Mouse (Mus musculus) ES-E14 (cell line): ENCODE measurements at regions not wholly inside any gene's neighbourhood (a gene's known extent, or its start where the extent isn't known, plus 50 kb on each side); places are given as distances from the start of the nearest gene placed in this dataset.

Experiments
- DNase-seq: peaks from one replicate; pipeline ENCODE4 v3.0.0-alpha.2; 2013; ENCODE audit warnings: low read depth, low spot score
- H3K27ac ChIP-seq: 2 replicates; pipeline ENCODE4 v1.5.1; 2012; ENCODE audit warnings: low read depth, mild to moderate bottlenecking, low read length, moderate library complexity, mixed read lengths; ENCODE audit not compliant: poor library complexity, insufficient read depth, severe bottlenecking
- H3K36me3 ChIP-seq: 2 replicates; pipeline ENCODE4 v1.6.1; 2012; ENCODE audit warnings: mild to moderate bottlenecking, low read length, moderate library complexity, mixed read lengths; ENCODE audit not compliant: control insufficient read depth, poor library complexity, insufficient read depth, severe bottlenecking
- H3K4me1 ChIP-seq, 2 experiments: fragments of 150-350 bp in 1 of 2; sonication (generic) in 1 of 2; 2 replicates each; pipeline ENCODE4 v1.6.1; 2012; ENCODE audit warnings: low read length in 2 of 2, mild to moderate bottlenecking in 1 of 2, mixed read lengths in 1 of 2; ENCODE audit not compliant: control insufficient read depth in 2 of 2, insufficient read depth in 2 of 2, poor library complexity in 1 of 2
- H3K4me3 ChIP-seq, 2 experiments: fragments of 150-350 bp in 1 of 2; sonication (generic) in 1 of 2; 2 replicates each; pipeline ENCODE4 v1.5.1; 2012; ENCODE audit warnings: low read length in 2 of 2, low read depth in 1 of 2, mild to moderate bottlenecking in 1 of 2, mixed read lengths in 1 of 2; ENCODE audit not compliant: insufficient read depth in 1 of 2, poor library complexity in 1 of 2, severe bottlenecking in 1 of 2
- H3K9ac ChIP-seq: 2 replicates; pipeline ENCODE4 v1.6.1; 2012; ENCODE audit warnings: low read depth, mild to moderate bottlenecking, low read length, mixed read lengths; ENCODE audit not compliant: poor library complexity, insufficient read depth, severe bottlenecking
- H3K9me3 ChIP-seq: fragments of 150-350 bp; sonication (generic); 2 replicates; pipeline ENCODE4 v1.6.1; 2012; ENCODE audit warnings: low read depth, mild to moderate bottlenecking, low read length; ENCODE audit not compliant: control insufficient read depth, insufficient read depth
- CHD2 ChIP-seq: IDR thresholded peaks from 2 replicates; pipeline ENCODE4 v1.6.1; 2014; ENCODE audit warnings: mild to moderate bottlenecking, low read depth, low read length, inconsistent platforms
- HCFC1 ChIP-seq: IDR thresholded peaks from 2 replicates; pipeline ENCODE4 v1.6.1; 2012; ENCODE audit warnings: low read length, inconsistent platforms, borderline replicate concordance; ENCODE audit not compliant: insufficient read depth
- MAFK ChIP-seq: IDR thresholded peaks from 2 replicates; pipeline ENCODE4 v1.6.1; 2014; ENCODE audit warnings: mild to moderate bottlenecking, low read depth, low read length, inconsistent platforms; ENCODE audit not compliant: insufficient read depth
- ZC3H11A ChIP-seq: IDR thresholded peaks from 2 replicates; pipeline ENCODE4 v1.6.1; 2012; ENCODE audit warnings: low read depth, mild to moderate bottlenecking, inconsistent platforms, low read length, borderline replicate concordance
- ZNF384 ChIP-seq: IDR thresholded peaks from 2 replicates; pipeline ENCODE4 v1.6.1; 2012; ENCODE audit warnings: low read depth, low read length, inconsistent platforms
- in situ Hi-C, 2 experiments: fragments of 600-800 bp; cut with MboI; formaldehyde crosslinking; loops; one replicate each; pipeline ENCODE4 v1.15.1; 2025; ENCODE audit warnings: low sequenced_read_pairs in 2 of 2, inconsistent platforms in 1 of 2; ENCODE audit not compliant: unreplicated experiment in 2 of 2

DNA sequence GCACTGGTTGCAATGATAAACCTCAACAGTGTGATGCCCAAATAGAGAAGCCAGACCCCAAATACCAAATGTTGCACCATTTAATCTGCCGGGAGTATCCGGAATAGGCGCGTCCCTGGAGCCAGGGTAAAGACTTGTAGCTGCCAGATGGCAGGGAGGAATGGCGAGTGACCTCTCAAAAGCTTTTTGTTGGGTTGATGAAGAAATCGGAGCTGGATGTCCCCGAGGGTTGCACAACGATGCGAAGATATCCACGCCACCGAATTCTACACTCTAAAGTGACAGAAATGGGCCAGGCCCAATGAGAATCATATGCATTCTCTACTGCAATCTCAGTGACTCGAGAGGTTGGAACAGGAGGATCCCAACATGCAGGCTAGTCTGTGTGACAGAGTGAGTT, 312.1 kb upstream of the Dio3 start:
- Histone ChIP-seq H3K36me3 (no peaks in the 10 kb centered on the region), H3K9me3 (no peaks in the 10 kb centered on the region), H3K4me3 (no peak overlapping the region), H3K9ac (no peak overlapping the region), H3K4me1 (no peaks in the 10 kb centered on the region), H3K27ac (no peak overlapping the region)
- TF ChIP-seq MAFK, result no peak
- TF ChIP-seq ZC3H11A, result no peak
- no peak for TF ChIP-seq CHD2
- TF ChIP-seq ZNF384, result no peak
- TF ChIP-seq HCFC1, result no peak
- no peak for DNase-seq
- in situ Hi-C loops, result loop anchor here (25.0 kb wide), 2 partner anchors 204 to 354 kb away; partner anchors contain the start of gene Rtl1 (in 1 of the 2)

DNA sequence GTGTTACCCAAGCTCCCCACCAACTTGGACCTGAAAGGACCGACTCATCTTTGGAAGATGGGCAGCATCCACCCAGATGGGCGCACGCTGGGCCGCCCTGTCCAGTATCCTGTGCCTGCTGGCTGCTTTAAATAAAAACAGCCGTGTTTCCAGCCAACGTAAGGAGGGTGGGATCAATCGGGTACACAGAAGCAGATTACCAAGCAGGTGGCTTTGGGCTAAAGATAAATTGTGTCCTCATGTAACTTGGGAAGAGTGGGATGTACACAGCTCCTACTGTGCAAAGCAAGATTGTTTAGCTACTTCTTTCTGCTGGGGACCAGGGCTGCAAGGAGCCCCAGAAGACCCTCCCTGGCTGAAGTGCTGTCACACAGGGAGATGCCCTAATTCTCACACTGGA, 310.6 kb upstream of the Dio3 start:
- DNase-seq, result no peak
- Histone ChIP-seq H3K27ac (no peak overlapping the region), H3K36me3 (no peaks in the 10 kb centered on the region), H3K9me3 (no peaks in the 10 kb centered on the region), H3K4me1 (peaks cover 0 to 3% of the 10 kb centered on the region in 2 experiments; a peak in 1 of 4 replicates), H3K4me3 (no peak overlapping the region), H3K9ac (no peak overlapping the region)
- in situ Hi-C loops, result loop anchor here (25.0 kb wide), 2 partner anchors 206 to 356 kb away; partner anchors contain the start of gene Rtl1 (in 1 of the 2)
- no peak for TF ChIP-seq MAFK
- TF ChIP-seq ZC3H11A, result no peak
- no peak for TF ChIP-seq HCFC1
- no peak for TF ChIP-seq CHD2
- no peak for TF ChIP-seq ZNF384

DNA sequence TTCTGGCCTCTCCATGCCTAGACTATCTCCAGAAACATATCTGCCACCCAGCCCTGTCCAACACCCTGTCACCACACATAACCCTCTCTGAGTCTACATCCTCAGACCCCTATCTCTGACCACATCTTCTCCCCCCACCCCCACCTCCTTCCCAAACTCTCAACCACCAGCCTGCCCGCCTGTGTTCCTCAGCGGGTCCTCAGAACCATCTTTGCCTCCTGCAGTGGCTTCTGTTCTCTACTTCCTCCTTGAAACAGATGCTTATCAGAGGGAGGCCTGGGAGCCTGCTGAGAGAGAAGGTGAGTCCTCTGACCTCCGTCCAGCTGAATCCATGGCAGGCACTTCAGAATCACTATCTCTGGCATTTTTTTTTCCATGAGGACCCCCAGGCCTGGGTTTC, 307.4 kb upstream of the Dio3 start:
- DNase-seq, result no peak
- TF ChIP-seq ZNF384 (no peak), MAFK (no peak), HCFC1 (no peak), ZC3H11A (no peak), CHD2 (no peak)
- H3K4me3 ChIP-seq, result no peak overlapping the region
- peaks cover 0 to 3% of the 10 kb centered on the region in 2 experiments; a peak in 1 of 4 replicates for H3K4me1 ChIP-seq
- H3K27ac ChIP-seq, result no peak overlapping the region
- in situ Hi-C loops, result loop anchor here (25.0 kb wide), 2 partner anchors 209 to 359 kb away; partner anchors contain the start of gene Rtl1 (in 1 of the 2)
- H3K9ac ChIP-seq, result no peak overlapping the region
- H3K9me3 ChIP-seq, result no peaks in the 10 kb centered on the region
- H3K36me3 ChIP-seq, result no peaks in the 10 kb centered on the region

DNA sequence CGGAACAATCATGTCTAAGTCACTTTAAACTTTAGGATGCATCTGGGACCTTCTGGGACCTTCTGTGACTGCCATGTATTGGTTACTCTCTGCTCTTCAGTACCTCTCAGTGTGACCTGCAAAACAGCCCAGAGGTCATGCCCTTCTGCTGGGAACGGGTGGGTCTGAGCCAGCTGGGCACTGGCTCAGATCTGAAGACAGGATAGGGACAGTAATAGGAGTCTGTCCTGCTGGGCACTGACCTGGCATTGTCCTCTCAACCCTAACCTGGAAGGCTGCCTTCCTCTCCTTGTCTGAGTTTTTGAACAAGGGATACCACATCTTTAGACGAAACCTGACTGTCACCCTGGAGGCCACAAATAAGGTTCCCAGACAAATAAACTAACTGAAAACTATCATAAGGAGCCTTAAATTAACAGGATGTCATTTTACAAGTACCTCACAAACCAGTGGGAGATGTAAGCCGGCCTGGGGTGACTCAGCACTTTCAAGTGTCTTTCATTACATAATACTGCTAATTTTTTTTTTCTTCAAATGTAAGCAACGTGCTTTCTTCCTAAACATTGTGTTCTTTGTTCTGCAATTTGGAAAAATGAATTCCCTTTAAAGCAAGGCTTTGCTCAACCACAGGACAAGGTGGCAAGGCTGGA, 306.4 kb upstream of the Dio3 start:
- Histone ChIP-seq H3K4me3 (no peak overlapping the region), H3K9me3 (no peaks in the 10 kb centered on the region), H3K27ac (no peak overlapping the region), H3K4me1 (peaks cover 0 to 3% of the 10 kb centered on the region in 2 experiments; a peak in 1 of 4 replicates), H3K36me3 (no peaks in the 10 kb centered on the region), H3K9ac (no peak overlapping the region)
- TF ChIP-seq MAFK (no peak), ZNF384 (no peak), HCFC1 (no peak), ZC3H11A (no peak), CHD2 (no peak)
- no peak for DNase-seq
- in situ Hi-C loops, result loop anchor here (25.0 kb wide), 2 partner anchors 210 to 360 kb away; partner anchors contain the start of gene Rtl1 (in 1 of the 2)

DNA sequence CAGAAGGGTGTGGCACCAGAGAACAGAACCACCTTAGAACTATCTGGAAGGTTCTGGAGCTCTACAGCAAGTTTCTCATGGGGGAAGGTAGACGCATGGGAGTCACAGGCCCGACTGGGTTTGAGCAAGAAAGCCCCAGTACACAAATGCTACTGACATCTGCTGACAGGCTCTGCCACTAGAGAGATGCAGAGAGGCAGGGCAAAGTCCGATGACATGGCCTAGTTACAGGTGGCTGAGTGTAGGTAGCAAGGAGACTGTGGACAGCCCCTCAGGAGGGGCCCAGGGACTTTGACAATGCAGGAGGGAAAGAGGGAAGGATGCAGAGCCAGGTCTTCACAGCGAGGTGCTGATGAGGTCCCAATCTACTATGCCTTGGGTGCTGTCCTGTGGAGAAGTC, 305.3 kb upstream of the Dio3 start:
- in situ Hi-C loops, result loop anchor here (25.0 kb wide), 2 partner anchors 211 to 361 kb away; partner anchors contain the start of gene Rtl1 (in 1 of the 2)
- TF ChIP-seq ZNF384 (no peak), CHD2 (no peak), ZC3H11A (no peak), MAFK (no peak), HCFC1 (no peak)
- no peak for DNase-seq

More for the DNA sequence above, 305.3 kb upstream of the Dio3 start:
- H3K27ac ChIP-seq, result no peak overlapping the region
- no peaks in the 10 kb centered on the region for H3K9me3 ChIP-seq
- peaks cover 0 to 3% of the 10 kb centered on the region in 2 experiments; a peak in 1 of 4 replicates for H3K4me1 ChIP-seq
- no peak overlapping the region for H3K9ac ChIP-seq
- H3K4me3 ChIP-seq, result no peak overlapping the region
- H3K36me3 ChIP-seq, result no peaks in the 10 kb centered on the region
